12 mouse cellular contexts compared by ENCODE assay signal in genomic region chr15:85908660-85909491, GRCm38 (mm10). TPM values are rescaled to one million over a fixed set of nuclear protein-coding genes. Genes with fewer than 3 reads are reported as not detected.
DNase-seq lines count a peak whose midpoint lies in the region; ATAC-seq and TF ChIP-seq lines count a peak whose summit lies in the region.
"Had no signal": no experiment of that assay in that cellular context is flagged by ENCODE, and none has a peak within 500 bp of the region (broad histone marks: within the 10 kb centered on the region; RNA-seq: fewer than 3 reads in every experiment).

No protein-coding gene starts in this region.

- no peak overlapping the region; the same call in 1 of the 2 replicates for H3K27ac ChIP-seq in heart, embryonic 16.5 days (ENCODE audit: low read length)
- no peak overlapping the region for H3K27ac ChIP-seq in heart, embryonic 10.5 days

- H3K9ac ChIP-seq in heart, embryonic 16.5 days (ENCODE audit: low read length), result no peak overlapping the region

- H3K27me3 ChIP-seq in heart, embryonic 16.5 days (ENCODE audit: control insufficient read depth, insufficient read depth, low read length), result no peaks in the 10 kb centered on the region
- H3K27me3 ChIP-seq in heart, embryonic 10.5 days (ENCODE audit: insufficient read depth, poor library complexity, severe bottlenecking), result peaks cover 3% of the 10 kb centered on the region; the same call in 1 of the 2 replicates
- peaks cover 29% of the 10 kb centered on the region; the same call in 1 of the 2 replicates for H3K27me3 ChIP-seq in G1E (ENCODE audit: insufficient read depth, low read length)
- H3K27me3 ChIP-seq: Patski had no signal

- 87% methylated on average over 7 of the region's 7 CpGs for WGBS in heart, embryonic 16.5 days
- 84% methylated on average over 7 of the region's 7 CpGs for WGBS in heart, embryonic 10.5 days

- H3K4me3 ChIP-seq in heart, embryonic 16.5 days (ENCODE audit: low read length), result no peak overlapping the region
- H3K4me3 ChIP-seq in heart, embryonic 10.5 days, result no peak overlapping the region
- H3K4me3 ChIP-seq in G1E (ENCODE audit: low read depth, low read length), result no peak overlapping the region

- DNase-seq in heart, embryonic 10.5 days (ENCODE audit: low spot score), result no peak
- DNase-seq in G1E (ENCODE audit: low spot score), result peak; percentile 20
- peak; percentile 53 for DNase-seq in kidney, adult 9 months
- DNase-seq in embryo, embryonic 11 days, result no peak
- no peak for DNase-seq in urinary bladder, adult 18-20 months (ENCODE audit: low spot score in 2 of 2)
- DNase-seq: cerebellum, adult 9-10 months; liver; lung, postnatal 10 days had no signal

- H3K4me2 ChIP-seq in heart, embryonic 16.5 days (ENCODE audit: low read depth, low read length), result no peak overlapping the region

- no peaks in the 10 kb centered on the region for H3K36me3 ChIP-seq in heart, embryonic 16.5 days (ENCODE audit: control insufficient read depth, insufficient read depth)
- no peaks in the 10 kb centered on the region for H3K36me3 ChIP-seq in heart, embryonic 10.5 days
- H3K36me3 ChIP-seq in G1E (replicated peaks), result peaks cover 15% of the 10 kb centered on the region

- ATAC-seq in heart, embryonic 16.5 days (replicated peaks; ENCODE audit: extremely low read depth, insufficient read depth, low FRiP score), result 0 out of 2 replicates have a peak, but pooled peaks have one; percentile 7
- peak; percentile 11; the same call in 1 of the 2 replicates for ATAC-seq in G1E (ENCODE audit: extremely low read depth, insufficient number of reproducible peaks, low FRiP score, poor library complexity, severe bottlenecking)
- ATAC-seq in monocyte, adult 5-6 weeks (replicated peaks; ENCODE audit: insufficient number of reproducible peaks, low FRiP score, low TSS enrichment, poor library complexity, severe bottlenecking), result peak; percentile 44
- ATAC-seq in inflammation-experienced regulatory T-cells, adult 6 months, result no peak
- ATAC-seq: Patski had no signal

- peaks cover 3% of the 10 kb centered on the region; the same call in 1 of the 2 replicates for H3K9me3 ChIP-seq in heart, embryonic 16.5 days (replicated peaks; ENCODE audit: control insufficient read depth, low read length)
- H3K9me3 ChIP-seq in heart, embryonic 10.5 days, result no peaks in the 10 kb centered on the region
- no peaks in the 10 kb centered on the region for H3K9me3 ChIP-seq in G1E (replicated peaks)

- peaks cover 13% of the 10 kb centered on the region for H3K4me1 ChIP-seq in heart, embryonic 16.5 days (ENCODE audit: control insufficient read depth, insufficient read depth, low read length)
- peaks cover 11% of the 10 kb centered on the region for H3K4me1 ChIP-seq in heart, embryonic 10.5 days
- H3K4me1 ChIP-seq in G1E (ENCODE audit: insufficient read depth, low read depth, low read length), result peaks cover 46% of the 10 kb centered on the region

- no peak for TF ChIP-seq CTCF in G1E (IDR thresholded peaks at IDR 0.05; ENCODE audit: low read depth, low read length)

RNA-seq across cellular contexts. Expression of gene Trmu, which starts 29.8 kb away (rescaled TPM):
- polyA plus RNA-seq in heart, embryonic 16.5 days (2015; fragmentation: Nextera tagmentation; extraction: Ambion mirVana), result 36.3 and 40.5 TPM in 2 replicates
- 34.4 and 36.5 TPM in 2 replicates for polyA plus RNA-seq in heart, embryonic 10.5 days (2016; fragmentation: Nextera tagmentation; extraction: Ambion mirVana)
- total RNA-seq in G1E (2014; fragmentation: Nextera tagmentation) (10.6 and 21.2 TPM in 2 replicates), G1E (2017) (28.6 and 30.5 TPM in 2 replicates)
- polyA plus RNA-seq in G1E (2012), result 41.1 TPM in 2 replicates
- 13.9 to 27.9 TPM (median 21.2 TPM) in 3 replicates for total RNA-seq in monocyte, adult 5-6 weeks (2017)
- 10 to 100 TPM; 18.7 to 47.2 (median 39.6) TPM for polyA plus RNA-seq in inflammation-experienced regulatory T-cells, adult 6 months (2017; shearing (Covaris generic))

RNA-seq across cellular contexts. Expression of gene Gtse1, which starts 49.3 kb away (rescaled TPM):
- 24.8 and 25.5 TPM in 2 replicates for polyA plus RNA-seq in heart, embryonic 16.5 days (2015; fragmentation: Nextera tagmentation; extraction: Ambion mirVana)
- 40.0 and 40.6 TPM in 2 replicates for polyA plus RNA-seq in heart, embryonic 10.5 days (2016; fragmentation: Nextera tagmentation; extraction: Ambion mirVana)
- 50.6 and 54.3 TPM in 2 replicates for total RNA-seq in G1E (2014; fragmentation: Nextera tagmentation)
- 26.3 TPM in 2 replicates for total RNA-seq in G1E (2017)
- 92.1 and 99.4 TPM in 2 replicates for polyA plus RNA-seq in G1E (2012)
- 0.97 to 1.2 TPM in 2 of 3 replicates, not detected in the other for total RNA-seq in monocyte, adult 5-6 weeks (2017)
- 10 to 100 TPM in 1 of 3 experiments, 1 to 10 TPM in 2; 2.5 to 20.7 (median 2.9) TPM for polyA plus RNA-seq in inflammation-experienced regulatory T-cells, adult 6 months (2017; shearing (Covaris generic))

Comparison
In these comparisons a context has a peak if more than half of its experiments do, and no peak if none do; other contexts are left out.
1. DNase-seq: peak in G1E (single experiment) and kidney, adult 9 months (single experiment); none in heart, embryonic 10.5 days (single experiment), embryo, embryonic 11 days (single experiment) and urinary bladder, adult 18-20 months (0 of 2).